Mouse (Mus musculus) liver, postnatal 0 days (tissue): Measurements from ENCODE around the gene Tnik. TPM values are rescaled to one million over a fixed set of nuclear protein-coding genes. Genes with fewer than 3 reads are reported as not detected.

ENCODE experiments used
- ATAC-seq: fragments of 200-750 bp; cut with Nextera tagmentation; 2 replicates; pipeline ENCODE4 v1.8.0; 2017; ENCODE audit warnings: mild to moderate bottlenecking, moderate library complexity
- DNase-seq: peaks from one replicate; pipeline ENCODE4 v3.0.0-alpha.2; 2016
- H3K27ac ChIP-seq: fragments of 300-500 bp; sonication (generic); 2 replicates; pipeline ENCODE4 v1.5.1; 2014; ENCODE audit warnings: antibody characterized with exemption, moderate library complexity, mild to moderate bottlenecking, low read depth
- H3K27me3 ChIP-seq: fragments of 300-500 bp; sonication (generic); 2 replicates; pipeline ENCODE4 v1.6.1; 2014; ENCODE audit warnings: low read length, control low read depth, mixed read lengths; ENCODE audit not compliant: insufficient read depth
- H3K36me3 ChIP-seq: fragments of 300-500 bp; sonication (generic); replicated peaks from 2 replicates; pipeline ENCODE4 v1.6.1; 2014; ENCODE audit warnings: mild to moderate bottlenecking, control low read depth, low read length, moderate library complexity, mixed read lengths; ENCODE audit not compliant: insufficient read depth
- H3K4me1 ChIP-seq: fragments of 300-500 bp; sonication (generic); 2 replicates; pipeline ENCODE4 v1.6.1; 2014; ENCODE audit warnings: antibody characterized with exemption, mild to moderate bottlenecking, control low read depth; ENCODE audit not compliant: insufficient read depth
- H3K4me2 ChIP-seq: fragments of 300-500 bp; sonication (generic); 2 replicates; pipeline ENCODE4 v1.6.1; 2014; ENCODE audit warnings: low read depth, mild to moderate bottlenecking, low read length, moderate library complexity, mixed read lengths
- H3K4me3 ChIP-seq: fragments of 300-500 bp; sonication (generic); 2 replicates; pipeline ENCODE4 v1.5.1; 2014; ENCODE audit warnings: low read depth, low read length
- H3K9ac ChIP-seq: fragments of 300-500 bp; sonication (generic); replicated peaks from 2 replicates; pipeline ENCODE4 v1.6.1; 2014; ENCODE audit warnings: mild to moderate bottlenecking, moderate library complexity
- H3K9me3 ChIP-seq: fragments of 300-500 bp; sonication (generic); 2 replicates; pipeline ENCODE4 v1.6.1; 2016; ENCODE audit warnings: mild to moderate bottlenecking, control low read depth, low read length, mixed read lengths
- CTCF ChIP-seq: sonication (generic); IDR thresholded peaks from 2 replicates; pipeline ENCODE4 v1.5.1; 2016; ENCODE audit warnings: antibody characterized with exemption, low read depth
- EP300 ChIP-seq: IDR thresholded peaks from 2 replicates; pipeline ENCODE4 v1.6.1; 2016; ENCODE audit warnings: antibody characterized with exemption, low read depth, mild to moderate bottlenecking
- WGBS: fragments of 180-500 bp; shearing (Covaris S2); extraction: QIAGEN DNeasy Blood & Tissue Kit; methylation state at CpG from one replicate; pipeline ENCODE4 v1.1.7; 2014; ENCODE audit not compliant: insufficient replicate concordance; 5-methylcytosine and 5-hydroxymethylcytosine counted together
- polyA plus RNA-seq: library from polyadenylated mRNA; unstranded; fragments of >200 nt; fragmentation: Nextera tagmentation; extraction: Ambion mirVana; gene quantifications from 2 replicates; pipeline ENCODE4 v1.2.1, GENCODE M21; 2015

The Tnik gene
- polyA plus RNA-seq, 1 experiment from 2014 or later = 1.0 TPM

GRCm38 (mm10) chr3:28543380-28543984, 280.5 kb downstream of the Tnik start:
- no peak overlapping the region for H3K4me3 ChIP-seq
- 61% methylated on average over 10 of the region's 10 CpGs for WGBS

GRCm38 (mm10) chr3:28544345-28544869, 281.4 kb downstream of the Tnik start:
- Histone ChIP-seq H3K36me3 (no peaks in the 10 kb centered on the region), H3K27ac (no peak overlapping the region), H3K27me3 (no peaks in the 10 kb centered on the region), H3K4me2 (no peak overlapping the region), H3K4me3 (no peak overlapping the region), H3K9ac (no peak overlapping the region), H3K9me3 (no peaks in the 10 kb centered on the region), H3K4me1 (no peaks in the 10 kb centered on the region)
- 66% methylated on average over 11 of the region's 11 CpGs for WGBS
- ATAC-seq (no peak), DNase-seq (no peak)
- TF ChIP-seq CTCF = no peak

More at GRCm38 (mm10) chr3:28543380-28543984, 280.5 kb downstream of the Tnik start:
- Histone ChIP-seq H3K9ac (no peak overlapping the region), H3K27me3 (no peaks in the 10 kb centered on the region), H3K9me3 (no peaks in the 10 kb centered on the region), H3K27ac (no peak overlapping the region), H3K4me1 (no peaks in the 10 kb centered on the region), H3K36me3 (no peaks in the 10 kb centered on the region), H3K4me2 (peak overlapping the region; percentile 3; the same call in 1 of the 2 replicates)
- TF ChIP-seq EP300 (no peak), CTCF (peak; percentile 68)
- ATAC-seq = no peak
- no peak for DNase-seq

GRCm38 (mm10) chr3:28547965-28548730, 285.1 kb downstream of the Tnik start:
- H3K4me2 ChIP-seq = no peak overlapping the region
- TF ChIP-seq EP300 = no peak
- no peak for TF ChIP-seq CTCF
- no peak for ATAC-seq
- H3K27ac ChIP-seq = no peak overlapping the region
- H3K9me3 ChIP-seq = no peaks in the 10 kb centered on the region
- H3K27me3 ChIP-seq = no peaks in the 10 kb centered on the region
- H3K9ac ChIP-seq = no peak overlapping the region
- 60% methylated on average over 10 of the region's 10 CpGs for WGBS
- H3K36me3 ChIP-seq = no peaks in the 10 kb centered on the region
- no peak for DNase-seq
- H3K4me3 ChIP-seq = no peak overlapping the region
- no peaks in the 10 kb centered on the region for H3K4me1 ChIP-seq

- no peak overlapping the region for H3K9ac ChIP-seq
- H3K27me3 ChIP-seq = no peaks in the 10 kb centered on the region
- H3K36me3 ChIP-seq = no peaks in the 10 kb centered on the region
- H3K9me3 ChIP-seq = no peaks in the 10 kb centered on the region
- H3K27ac ChIP-seq = no peak overlapping the region
- no peak overlapping the region for H3K4me2 ChIP-seq
- H3K4me1 ChIP-seq = no peaks in the 10 kb centered on the region
- ATAC-seq (no peak), DNase-seq (no peak)
- TF ChIP-seq EP300 = no peak
- no peak for TF ChIP-seq CTCF
- H3K4me3 ChIP-seq = no peak overlapping the region
- 64% methylated on average over 6 of the region's 6 CpGs for WGBS
These were observed 286.4 kb downstream of the Tnik start for GRCm38 (mm10) chr3:28549391-28549790.

- H3K27me3 ChIP-seq = no peaks in the 10 kb centered on the region
- H3K9ac ChIP-seq = no peak overlapping the region
- no peak overlapping the region for H3K4me2 ChIP-seq
- no peaks in the 10 kb centered on the region for H3K36me3 ChIP-seq
- DNase-seq (no peak), ATAC-seq (no peak)
- WGBS = 75% methylated on average over 6 of the region's 6 CpGs
- no peak overlapping the region for H3K4me3 ChIP-seq
- H3K27ac ChIP-seq = no peak overlapping the region
- no peaks in the 10 kb centered on the region for H3K4me1 ChIP-seq
- no peaks in the 10 kb centered on the region for H3K9me3 ChIP-seq
- TF ChIP-seq CTCF (no peak), EP300 (no peak)
These were observed 287.6 kb downstream of the Tnik start for GRCm38 (mm10) chr3:28550497-28551093.

GRCm38 (mm10) chr3:28551756-28552155, 288.7 kb downstream of the Tnik start:
- H3K9me3 ChIP-seq = no peaks in the 10 kb centered on the region
- H3K36me3 ChIP-seq = no peaks in the 10 kb centered on the region
- DNase-seq (no peak), ATAC-seq (no peak)
- WGBS = 70% methylated on average over 1 of the region's 1 CpGs
- no peaks in the 10 kb centered on the region for H3K27me3 ChIP-seq
- TF ChIP-seq EP300 (no peak), CTCF (no peak)
- no peak overlapping the region for H3K4me2 ChIP-seq
- no peak overlapping the region for H3K4me3 ChIP-seq
- H3K4me1 ChIP-seq = no peaks in the 10 kb centered on the region
- no peak overlapping the region for H3K27ac ChIP-seq
- H3K9ac ChIP-seq = no peak overlapping the region
